Mouse (Mus musculus): Measurements from ENCODE around the gene Mgat4b. TPM values are rescaled to one million over a fixed set of nuclear protein-coding genes. Genes with fewer than 3 reads are reported as not detected.

The Mgat4b gene
- polyA plus RNA-seq, 1 experiment from 2014 or later = 39.3 TPM

GRCm38 (mm10) chr11:50212848-50213758 is 2.4 kb downstream of the Mgat4b start:
- Histone ChIP-seq H3K27me3 (replicated peaks) (no peaks in the 10 kb centered on the region), H3K9ac (peak overlapping the region; percentile 43; the same call in 1 of the 2 replicates), H3K4me3 (0 out of 2 replicates have a peak overlapping the region, but pooled peaks have one; percentile 3), H3K9me3 (replicated peaks) (no peaks in the 10 kb centered on the region), H3K27ac (ENCODE audit: poor library complexity, severe bottlenecking) (peak overlapping the region; percentile 83), H3K36me3 (peaks cover 6% of the 10 kb centered on the region), H3K4me2 (peak overlapping the region; percentile 43), H3K4me1 (replicated peaks) (peaks cover 52% of the 10 kb centered on the region)
- WGBS = 32% methylated on average over 11 of the region's 11 CpGs
- peak; percentile 44 for ATAC-seq (ENCODE audit: insufficient number of reproducible peaks, low FRiP score)

GRCm38 (mm10) chr11:50214631-50215030 is 3.9 kb downstream of the Mgat4b start:
- WGBS = 85% methylated on average over 6 of the region's 6 CpGs
- no peak overlapping the region for H3K27ac ChIP-seq (ENCODE audit: poor library complexity, severe bottlenecking)
- peaks cover 43% of the 10 kb centered on the region for H3K4me1 ChIP-seq (replicated peaks)
- no peaks in the 10 kb centered on the region for H3K36me3 ChIP-seq
- H3K4me2 ChIP-seq = no peak overlapping the region
- ATAC-seq (ENCODE audit: insufficient number of reproducible peaks, low FRiP score) = no peak
- H3K4me3 ChIP-seq = no peak overlapping the region
- no peaks in the 10 kb centered on the region for H3K27me3 ChIP-seq (replicated peaks)
- H3K9ac ChIP-seq = no peak overlapping the region
- no peaks in the 10 kb centered on the region for H3K9me3 ChIP-seq (replicated peaks)

- H3K9me3 ChIP-seq (replicated peaks) = no peaks in the 10 kb centered on the region
- 13% methylated on average over 9 of the region's 9 CpGs for WGBS
- no peak overlapping the region for H3K27ac ChIP-seq (ENCODE audit: poor library complexity, severe bottlenecking)
- H3K9ac ChIP-seq = no peak overlapping the region
- H3K4me3 ChIP-seq = no peak overlapping the region
- H3K4me1 ChIP-seq (replicated peaks) = peaks cover 43% of the 10 kb centered on the region
- ATAC-seq (ENCODE audit: insufficient number of reproducible peaks, low FRiP score) = no peak
- H3K27me3 ChIP-seq (replicated peaks) = no peaks in the 10 kb centered on the region
- peak overlapping the region; percentile 31 for H3K4me2 ChIP-seq
- H3K36me3 ChIP-seq = no peaks in the 10 kb centered on the region
Observed at GRCm38 (mm10) chr11:50215633-50216032, 4.9 kb downstream of the Mgat4b start.

- no peak for ATAC-seq (ENCODE audit: insufficient number of reproducible peaks, low FRiP score)
- WGBS = 68% methylated on average over 4 of the region's 4 CpGs
- no peak overlapping the region for H3K27ac ChIP-seq (ENCODE audit: poor library complexity, severe bottlenecking)
- no peaks in the 10 kb centered on the region for H3K9me3 ChIP-seq (replicated peaks)
- no peak overlapping the region for H3K4me3 ChIP-seq
- H3K36me3 ChIP-seq = no peaks in the 10 kb centered on the region
- H3K9ac ChIP-seq = no peak overlapping the region
- no peaks in the 10 kb centered on the region for H3K27me3 ChIP-seq (replicated peaks)
- H3K4me2 ChIP-seq = no peak overlapping the region
- peaks cover 35% of the 10 kb centered on the region for H3K4me1 ChIP-seq (replicated peaks)
Observed at GRCm38 (mm10) chr11:50216724-50217366, 6.2 kb downstream of the Mgat4b start.

DNA sequence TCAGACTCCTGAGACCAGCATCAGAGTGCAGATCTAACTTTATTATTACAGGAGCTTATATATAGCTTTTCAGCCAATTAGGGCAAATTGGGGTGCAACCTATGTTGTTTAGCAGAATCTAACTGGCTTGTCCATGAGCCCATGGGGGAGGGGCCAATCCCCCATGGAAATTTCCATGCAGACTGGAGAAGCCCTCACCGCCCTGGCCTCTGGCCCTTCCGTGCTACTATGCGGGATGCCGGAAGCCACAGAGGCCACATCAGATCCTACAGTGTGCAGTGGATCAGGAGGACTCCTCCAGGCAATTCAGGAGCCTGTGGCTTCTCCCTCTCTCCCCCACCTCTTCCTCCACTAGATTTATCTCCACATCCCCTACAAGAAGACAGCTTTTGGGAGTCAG is 7.1 kb downstream of the Mgat4b start:
- Histone ChIP-seq H3K27ac (ENCODE audit: poor library complexity, severe bottlenecking) (no peak overlapping the region), H3K27me3 (replicated peaks) (no peaks in the 10 kb centered on the region)
- WGBS = 64% methylated on average over 4 of the region's 4 CpGs

GRCm38 (mm10) chr11:50219833-50220232 is 9.1 kb downstream of the Mgat4b start:
- no peak for ATAC-seq (ENCODE audit: insufficient number of reproducible peaks, low FRiP score)
- Histone ChIP-seq H3K27me3 (replicated peaks) (no peaks in the 10 kb centered on the region), H3K4me3 (no peak overlapping the region), H3K9ac (no peak overlapping the region), H3K4me1 (replicated peaks) (peaks cover 25% of the 10 kb centered on the region), H3K4me2 (no peak overlapping the region), H3K27ac (ENCODE audit: poor library complexity, severe bottlenecking) (no peak overlapping the region), H3K9me3 (replicated peaks) (no peaks in the 10 kb centered on the region), H3K36me3 (no peaks in the 10 kb centered on the region)
- WGBS = 60% methylated on average over 2 of the region's 2 CpGs

More for the DNA sequence above, 7.1 kb downstream of the Mgat4b start:
- Histone ChIP-seq H3K4me1 (replicated peaks) (peaks cover 29% of the 10 kb centered on the region), H3K4me2 (no peak overlapping the region), H3K36me3 (no peaks in the 10 kb centered on the region), H3K9me3 (replicated peaks) (no peaks in the 10 kb centered on the region), H3K9ac (no peak overlapping the region), H3K4me3 (no peak overlapping the region)
- no peak for ATAC-seq (ENCODE audit: insufficient number of reproducible peaks, low FRiP score)

GRCm38 (mm10) chr11:50222559-50223276 is 12.0 kb downstream of the Mgat4b start:
- H3K4me1 ChIP-seq (replicated peaks) = peaks cover 26% of the 10 kb centered on the region
- no peak overlapping the region for H3K4me3 ChIP-seq
- no peak overlapping the region for H3K9ac ChIP-seq
- H3K27ac ChIP-seq (ENCODE audit: poor library complexity, severe bottlenecking) = no peak overlapping the region
- no peak for ATAC-seq (ENCODE audit: insufficient number of reproducible peaks, low FRiP score)
- no peaks in the 10 kb centered on the region; the same call in 1 of the 2 replicates for H3K27me3 ChIP-seq (replicated peaks)
- no peaks in the 10 kb centered on the region for H3K9me3 ChIP-seq (replicated peaks)
- H3K4me2 ChIP-seq = no peak overlapping the region
- WGBS = 59% methylated on average over 7 of the region's 7 CpGs
- no peaks in the 10 kb centered on the region for H3K36me3 ChIP-seq

GRCm38 (mm10) chr11:50223783-50224662 is 13.3 kb downstream of the Mgat4b start:
- H3K4me3 ChIP-seq = peak overlapping the region; percentile 95
- 9% methylated on average over 17 of the region's 17 CpGs for WGBS
- no peaks in the 10 kb centered on the region for H3K9me3 ChIP-seq (replicated peaks)
- peaks cover 3% of the 10 kb centered on the region; the same call in 1 of the 2 replicates for H3K36me3 ChIP-seq
- peaks cover 5% of the 10 kb centered on the region; the same call in 1 of the 2 replicates for H3K27me3 ChIP-seq (replicated peaks)
- peaks cover 24% of the 10 kb centered on the region for H3K4me1 ChIP-seq (replicated peaks)
- H3K27ac ChIP-seq (ENCODE audit: poor library complexity, severe bottlenecking) = peak overlapping the region; percentile 75
- peak overlapping the region; percentile 94 for H3K4me2 ChIP-seq
- peak overlapping the region; percentile 98 for H3K9ac ChIP-seq
- no peak for ATAC-seq (ENCODE audit: insufficient number of reproducible peaks, low FRiP score)

- H3K4me2 ChIP-seq = peak overlapping the region; percentile 94
- no peaks in the 10 kb centered on the region for H3K9me3 ChIP-seq (replicated peaks)
- peak overlapping the region; percentile 75 for H3K27ac ChIP-seq (ENCODE audit: poor library complexity, severe bottlenecking)
- peaks cover 3% of the 10 kb centered on the region; the same call in 1 of the 2 replicates for H3K36me3 ChIP-seq
- peaks cover 25% of the 10 kb centered on the region for H3K4me1 ChIP-seq (replicated peaks)
- H3K9ac ChIP-seq = peak overlapping the region; percentile 98
- peak; percentile 92 for ATAC-seq (ENCODE audit: insufficient number of reproducible peaks, low FRiP score)
- H3K4me3 ChIP-seq = peak overlapping the region; percentile 95
- under 1% methylated on average over 70 of the region's 70 CpGs for WGBS
- H3K27me3 ChIP-seq (replicated peaks) = peaks cover 13% of the 10 kb centered on the region; the same call in 1 of the 2 replicates
Observed at GRCm38 (mm10) chr11:50224671-50225530, 14.2 kb downstream of the Mgat4b start.

Data from heart, embryonic 12.5 days (tissue).